Mouse (Mus musculus) left cerebral cortex, adult 8-10 months (tissue): Measurements from ENCODE around the gene Gm49388. TPM values are rescaled to one million over a fixed set of nuclear protein-coding genes. Genes with fewer than 3 reads are reported as not detected.

Experiments used
- DNase-seq, 2 experiments: peaks; one replicate each; pipeline ENCODE4 v3.0.0; 2022; ENCODE audit warnings: low spot score in 2 of 2
- total RNA-seq, 4 experiments: library from RNA; stranded (reverse); gene quantifications; 2 replicates each; pipeline ENCODE4 v1.2.4; 2022

Gene Gm49388
- 1 to 10 TPM; 3.9 to 6.2 (median 4.6) TPM for total RNA-seq

DNA sequence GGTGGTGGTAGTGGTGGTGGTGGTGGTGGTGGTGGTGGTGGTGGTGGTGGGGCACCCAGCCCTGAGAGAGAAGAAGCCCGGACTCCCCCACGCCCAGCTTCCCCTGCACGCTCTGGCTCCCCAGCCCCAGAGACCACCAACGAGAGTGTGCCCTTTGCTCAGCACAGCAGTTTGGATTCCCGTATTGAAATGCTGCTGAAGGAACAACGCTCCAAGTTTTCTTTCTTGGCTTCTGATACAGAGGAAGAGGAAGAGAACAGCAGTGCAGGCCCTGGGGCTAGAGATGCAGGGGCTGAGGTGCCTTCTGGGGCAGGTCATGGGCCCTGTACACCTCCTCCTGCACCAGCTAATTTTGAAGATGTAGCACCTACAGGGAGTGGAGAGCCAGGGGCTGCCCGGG lies at the start of gene Gm49388:
Gene Gm49388, plus strand, starts transcription at position 301 of the 400 bp plus-strand sequence.
- no peak for DNase-seq

DNA sequence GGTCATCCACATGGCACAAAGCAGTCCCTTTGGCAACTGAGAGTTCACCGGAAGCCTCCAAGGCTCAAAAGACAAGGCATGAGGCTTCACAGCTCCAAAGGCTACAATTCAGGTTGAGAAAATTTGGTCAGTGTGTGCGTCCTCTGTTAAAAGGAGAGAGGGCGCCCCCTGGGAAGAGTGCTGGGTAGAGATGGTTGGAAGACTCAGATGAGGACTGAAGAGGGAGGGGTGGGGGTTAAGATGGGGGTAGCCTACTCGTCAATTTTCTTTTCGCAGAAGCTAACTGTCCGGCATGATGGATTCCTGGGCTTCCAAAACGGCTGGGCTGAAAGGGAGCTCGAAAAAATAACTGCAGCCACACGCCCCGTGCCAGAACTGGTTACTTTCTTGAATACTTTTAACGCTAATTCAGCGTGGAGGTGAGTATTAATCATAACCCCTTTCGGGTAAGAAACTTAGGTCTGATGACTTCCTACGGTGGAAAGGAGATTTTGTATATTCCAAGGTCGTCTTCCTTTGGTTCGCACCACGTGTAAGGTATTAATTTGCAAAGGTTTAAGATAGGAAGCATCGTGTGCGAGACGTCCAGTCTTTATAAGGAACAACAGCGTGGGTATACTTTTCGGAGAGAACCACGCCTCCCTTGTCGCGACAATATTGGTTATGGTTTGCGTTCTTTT lies 40.9 kb upstream of the Gm49388 start, which contains the start of gene Fbxl19:
Gene Fbxl19, plus strand, starts transcription at position 178 of the 680 bp plus-strand sequence.
- peak; percentile 52 to 62 for DNase-seq

DNA sequence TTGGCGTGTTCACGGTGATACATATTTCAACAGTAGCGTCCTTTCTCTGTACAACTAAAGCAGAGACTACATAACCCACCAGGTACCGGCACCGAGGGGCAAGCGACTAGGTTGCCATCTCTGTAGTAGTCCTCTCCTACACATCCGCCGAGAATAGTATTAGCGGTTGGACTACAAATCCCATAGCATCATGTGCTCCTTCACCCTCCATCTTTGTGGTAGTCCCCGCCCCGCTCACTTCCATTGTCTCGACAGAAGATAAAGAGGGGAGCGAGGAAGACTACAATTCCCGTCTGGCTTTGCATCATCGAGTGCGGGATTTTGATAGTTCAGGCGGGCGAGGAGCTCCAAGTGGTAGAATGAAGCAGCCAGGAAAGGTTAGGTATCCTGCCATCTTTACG lies 40.2 kb upstream of the Gm49388 start:
- peak; percentile 78 to 97 for DNase-seq

DNA sequence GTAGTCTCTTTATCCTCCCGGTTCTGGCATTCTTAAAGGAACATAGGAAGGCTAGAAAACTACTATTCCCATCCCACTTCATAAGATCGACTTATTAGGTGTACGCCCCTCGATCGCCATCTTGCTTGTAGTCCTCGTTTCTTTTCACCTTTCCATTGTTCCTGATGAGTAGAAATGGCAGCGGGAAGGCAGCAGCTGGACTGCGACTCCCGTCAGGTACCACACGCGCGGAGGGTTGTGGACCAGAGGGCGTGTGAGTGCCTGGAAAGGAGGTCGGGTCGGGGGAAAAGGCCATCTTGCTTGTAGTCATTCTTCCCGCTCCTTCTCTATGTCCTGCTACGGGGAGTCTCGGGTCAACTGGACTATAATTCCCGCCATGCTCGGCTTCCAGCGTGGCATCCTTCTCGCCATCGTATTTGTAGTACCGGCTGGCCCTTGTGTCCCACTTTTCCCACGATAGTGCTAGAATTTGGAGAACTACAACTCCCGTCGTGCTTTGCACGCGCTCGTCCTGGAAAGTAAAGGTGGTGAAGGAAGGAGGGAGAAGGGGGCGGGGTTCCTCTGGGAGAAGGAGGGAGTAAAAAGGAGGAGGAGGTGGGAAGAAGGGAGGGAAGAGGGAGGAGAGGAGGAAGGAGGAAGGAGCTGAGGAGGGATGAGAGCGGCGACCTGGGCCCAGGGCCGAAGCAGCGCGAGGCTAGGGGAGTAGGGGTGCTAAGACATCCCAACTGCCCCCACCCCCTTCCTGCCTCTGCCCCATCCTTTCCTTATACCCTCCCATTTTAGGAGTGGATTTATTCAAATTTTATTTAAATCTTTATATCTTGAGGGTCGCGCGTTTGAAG lies 39.5 kb upstream of the Gm49388 start:
- DNase-seq, result peak; percentile 91 to 100

DNA sequence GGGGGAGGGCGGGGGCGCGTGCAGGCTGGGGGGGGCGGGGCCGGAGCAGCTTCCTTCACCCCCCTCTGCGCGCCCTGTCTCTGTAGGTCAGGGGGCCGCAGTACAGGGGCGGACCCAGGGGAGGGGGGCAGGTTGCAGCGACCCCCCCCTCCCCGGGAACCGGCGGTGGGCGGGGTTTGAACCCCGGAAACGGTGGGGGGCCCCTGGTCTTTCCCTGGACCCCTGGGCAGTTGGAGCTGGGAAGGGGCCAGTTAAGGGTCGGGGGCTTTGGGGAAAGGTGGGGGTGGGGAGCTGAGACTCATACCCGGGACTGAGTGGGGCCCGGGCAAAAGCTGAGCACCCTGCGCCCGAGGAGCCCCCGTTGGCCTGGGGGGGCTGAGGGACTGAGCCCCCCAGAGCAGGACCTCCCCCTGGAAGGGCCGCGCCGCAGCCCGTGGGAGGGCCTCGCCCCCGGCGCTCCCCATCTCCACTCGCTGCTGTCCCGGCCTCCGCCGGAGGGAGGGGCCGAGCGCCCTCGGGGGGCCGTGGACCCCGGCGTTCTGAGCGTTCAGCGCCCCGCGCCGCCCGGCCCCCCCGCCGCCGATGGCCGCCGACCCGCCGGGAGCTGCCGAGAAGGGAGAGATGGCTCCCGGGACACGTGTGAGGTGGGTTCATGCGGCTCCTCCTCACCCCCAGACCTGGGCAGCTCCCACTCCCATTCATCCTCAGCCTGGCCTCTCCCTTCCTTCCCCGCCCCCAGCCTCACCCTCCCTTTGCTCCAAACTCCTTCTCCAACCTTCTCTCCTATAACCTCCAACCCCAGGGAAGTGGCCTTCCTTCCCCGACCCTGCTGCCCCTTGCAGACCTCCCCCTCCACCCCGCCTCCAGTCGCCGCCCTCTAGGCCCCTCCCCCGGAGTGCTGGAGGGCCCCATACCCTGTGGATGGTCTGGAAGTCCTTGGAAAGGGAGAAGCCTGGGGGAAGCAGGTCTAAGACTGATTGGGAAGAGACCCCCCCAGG lies 38.6 kb upstream of the Gm49388 start:
- peak in 1 of 2 experiments; percentile 42 for DNase-seq

DNA sequence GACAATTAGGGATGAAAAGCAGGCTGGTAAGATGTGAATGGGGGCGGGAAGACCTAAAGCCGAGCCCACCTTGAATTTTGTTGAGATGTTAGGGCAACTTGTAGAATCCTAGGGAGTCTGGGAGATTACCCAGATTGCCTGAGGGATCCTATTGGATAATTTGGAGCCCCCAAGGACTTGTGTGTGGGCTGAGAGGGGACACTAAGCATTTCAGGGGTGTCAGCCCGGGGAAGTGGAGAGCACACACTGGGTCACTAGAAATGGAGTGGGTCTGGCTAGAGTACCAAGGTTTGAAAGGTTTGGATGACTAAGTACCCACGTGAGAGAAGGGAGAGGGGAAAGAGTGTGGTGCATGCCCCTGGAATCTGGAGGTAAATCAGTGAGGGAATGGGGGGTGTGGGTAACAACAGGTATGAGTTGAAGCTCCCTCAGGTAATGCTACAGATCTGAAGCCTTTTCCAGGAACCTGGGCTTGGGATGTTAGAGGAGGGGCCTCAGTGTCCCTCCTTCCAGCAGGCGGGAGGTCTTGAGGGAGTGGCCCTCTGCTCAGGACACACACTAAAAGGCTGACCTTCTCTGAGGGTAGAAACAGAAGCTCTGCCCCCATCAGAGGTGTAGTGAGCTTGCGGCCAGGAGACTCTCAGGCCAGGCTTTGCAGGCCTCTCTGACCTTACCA lies 37.7 kb upstream of the Gm49388 start:
- no peak for DNase-seq

DNA sequence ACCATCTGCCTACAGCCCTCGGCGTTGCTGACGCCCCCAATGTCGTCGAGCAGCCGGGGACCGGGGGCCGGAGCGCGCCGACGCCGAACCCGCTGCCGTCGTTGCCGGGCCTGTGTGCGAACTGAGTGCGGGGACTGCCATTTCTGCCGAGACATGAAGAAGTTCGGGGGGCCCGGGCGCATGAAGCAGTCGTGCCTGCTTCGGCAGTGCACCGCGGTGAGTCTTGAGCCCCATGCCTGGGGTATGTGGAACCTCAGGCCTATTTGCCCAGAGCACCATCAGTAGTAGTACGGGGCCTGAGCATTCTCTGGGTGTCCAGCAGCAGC lies 37.2 kb upstream of the Gm49388 start:
- DNase-seq, result no peak

DNA sequence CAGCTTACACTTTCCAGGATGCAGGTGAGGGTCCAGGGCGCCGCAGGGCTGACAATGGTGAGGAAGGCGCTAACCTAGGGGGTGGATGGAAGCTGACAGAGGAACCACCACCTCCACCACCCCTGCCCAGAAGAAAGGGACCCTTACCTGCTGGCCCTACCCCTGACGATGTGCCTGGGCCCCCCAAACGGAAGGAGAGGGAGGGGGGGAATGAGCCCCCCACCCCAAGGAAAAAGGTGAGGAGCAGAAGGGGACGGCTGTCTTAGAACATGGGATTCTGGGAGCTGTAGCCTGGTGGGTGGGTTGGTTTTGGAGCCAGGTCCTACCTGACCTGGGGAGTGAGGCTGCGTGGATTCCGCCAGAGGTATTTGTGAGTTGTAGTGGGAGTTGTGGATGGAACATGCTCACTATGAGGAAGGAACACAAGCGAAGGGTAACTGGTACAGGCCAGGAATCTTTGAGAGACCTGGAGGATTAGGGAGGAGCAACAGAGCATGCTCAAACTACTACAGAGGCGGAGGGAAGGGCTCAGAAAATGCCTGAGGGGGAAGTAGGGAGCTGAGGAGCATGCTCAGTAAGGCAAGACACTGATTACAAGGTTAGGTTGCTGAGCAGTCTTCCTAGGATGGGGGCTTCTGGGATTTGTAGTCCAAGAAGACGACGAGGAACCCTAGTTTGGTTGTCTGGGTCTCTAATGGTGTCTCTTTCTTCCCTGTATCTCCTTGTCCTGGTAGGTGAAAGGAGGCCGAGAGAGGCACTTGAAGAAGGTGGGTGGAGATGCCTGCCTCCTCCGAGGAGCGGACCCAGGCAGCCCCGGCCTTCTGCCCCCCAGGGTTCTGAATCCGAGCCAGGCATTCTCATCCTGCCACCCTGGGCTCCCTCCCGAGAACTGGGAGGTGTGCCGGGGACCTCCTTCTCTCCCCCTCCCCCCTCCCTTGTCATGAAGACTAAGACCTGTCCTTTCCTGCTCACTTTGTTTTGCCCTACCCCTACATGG lies 35.0 kb upstream of the Gm49388 start:
- peak in 1 of 2 experiments; percentile 72 for DNase-seq

DNA sequence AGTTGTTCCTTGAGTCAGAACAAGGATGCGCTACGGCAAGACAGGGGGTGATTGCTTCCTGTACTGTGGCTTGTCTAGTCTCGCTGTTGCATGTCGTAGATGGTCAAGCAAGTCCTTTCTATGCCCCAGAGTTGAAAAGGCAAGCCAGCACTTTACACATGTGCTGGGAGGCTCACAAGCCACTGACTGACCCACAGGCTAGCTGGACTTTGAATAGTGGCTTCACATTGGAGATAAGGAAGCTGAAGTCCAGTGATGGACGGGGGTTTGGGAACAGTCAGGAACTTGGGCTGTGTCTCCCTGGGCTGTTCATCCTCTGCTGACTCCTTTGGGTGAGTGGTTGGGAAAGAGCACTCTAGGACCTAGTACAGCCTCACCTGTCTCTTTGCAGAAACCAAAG lies 33.8 kb upstream of the Gm49388 start:
- no peak for DNase-seq

DNA sequence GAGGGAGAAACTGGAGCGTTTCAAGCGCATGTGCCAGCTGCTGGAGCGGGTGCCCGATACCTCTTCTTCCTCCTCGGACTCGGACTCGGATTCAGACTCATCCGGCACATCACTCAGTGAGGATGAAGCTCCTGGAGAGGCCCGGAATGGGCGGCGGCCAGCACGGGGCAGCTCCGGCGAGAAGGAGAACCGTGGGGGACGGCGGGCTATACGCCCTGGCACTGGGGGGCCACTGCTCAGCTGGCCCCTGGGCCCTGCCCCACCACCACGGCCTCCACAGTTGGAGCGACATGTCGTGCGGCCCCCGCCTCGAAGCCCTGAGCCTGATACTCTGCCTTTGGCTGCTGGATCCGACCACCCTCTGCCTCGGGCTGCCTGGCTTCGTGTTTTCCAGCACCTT lies 33.3 kb upstream of the Gm49388 start:
- peak in 1 of 2 experiments; percentile 28 for DNase-seq

DNA sequence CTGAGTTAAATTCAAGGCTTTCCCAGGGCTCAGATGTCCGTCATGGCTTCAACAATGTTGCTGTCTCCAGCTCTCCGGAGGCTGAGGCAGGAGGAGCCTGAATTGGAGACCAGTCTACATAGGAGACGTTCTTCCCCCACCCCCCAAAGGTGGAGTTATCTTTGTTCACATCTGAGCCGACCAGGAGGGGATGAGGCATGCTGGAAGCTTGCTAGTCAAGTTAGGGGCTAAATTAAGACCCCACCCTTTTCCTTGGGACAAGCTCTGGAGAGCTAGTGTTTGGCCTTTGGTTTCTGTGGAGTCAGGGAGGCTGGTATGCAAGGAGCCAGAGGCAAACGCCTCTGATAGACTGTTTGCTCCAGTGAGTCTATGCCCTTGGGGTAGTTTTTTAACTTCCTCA lies 32.2 kb upstream of the Gm49388 start:
- DNase-seq, result no peak

DNA sequence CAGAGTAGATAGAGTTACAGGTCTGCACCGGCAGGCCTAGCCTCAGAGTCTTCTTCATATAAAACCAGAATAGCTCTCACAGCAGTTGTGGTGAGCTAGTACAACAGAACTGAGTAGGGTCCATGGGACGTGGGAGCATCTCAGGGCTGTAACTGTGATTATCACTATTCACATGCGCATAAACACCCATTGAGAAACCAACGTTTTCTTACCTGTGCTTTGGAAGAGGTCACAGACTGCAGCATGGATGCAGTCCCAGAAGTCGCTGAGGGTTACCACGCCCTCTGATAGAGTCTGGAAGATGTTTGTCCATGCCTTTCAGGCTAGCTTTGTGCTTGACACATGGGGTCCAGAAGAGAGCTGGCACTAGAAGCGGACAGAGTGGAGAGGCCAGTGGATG lies 31.7 kb upstream of the Gm49388 start:
- DNase-seq, result no peak

DNA sequence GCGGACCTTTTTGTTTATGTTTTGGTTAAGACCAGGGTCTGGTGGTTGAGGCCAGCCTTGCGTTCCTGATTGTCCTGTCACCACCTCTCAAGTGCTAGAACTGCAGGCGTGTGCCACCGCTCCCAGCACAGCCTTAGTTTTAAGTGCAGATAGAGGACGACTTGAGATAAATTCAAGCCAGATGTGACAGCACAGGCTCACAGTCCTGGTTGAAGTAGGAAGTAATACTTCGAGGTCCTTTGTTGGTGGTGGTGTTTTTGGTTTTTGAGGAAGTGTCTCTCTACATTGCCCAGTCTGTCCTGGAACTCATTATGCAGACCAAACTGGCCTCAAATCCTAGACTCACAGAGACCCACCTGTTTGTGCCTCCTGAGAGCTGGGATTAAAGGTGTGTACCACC lies 25.7 kb upstream of the Gm49388 start:
- no peak for DNase-seq

DNA sequence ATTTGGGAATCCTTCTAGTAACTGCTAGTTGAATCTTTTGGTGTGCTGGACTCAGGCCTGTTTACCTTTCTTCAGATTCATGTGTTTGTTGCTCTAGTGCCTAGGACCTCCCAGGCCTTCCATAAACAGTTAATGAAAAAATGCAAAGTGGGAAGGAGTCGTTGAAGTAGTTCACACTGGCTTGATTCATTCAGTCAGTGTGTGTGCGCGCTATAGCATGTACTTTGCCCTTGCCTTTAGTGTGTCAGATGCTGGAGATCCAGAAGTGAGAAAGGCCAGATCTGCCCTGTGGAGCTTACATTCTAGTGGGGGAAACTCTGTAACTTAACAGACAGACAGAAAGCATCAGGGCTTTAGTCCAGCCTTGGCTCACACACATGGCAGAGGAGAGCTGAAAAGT lies 24.9 kb upstream of the Gm49388 start:
- no peak for DNase-seq

DNA sequence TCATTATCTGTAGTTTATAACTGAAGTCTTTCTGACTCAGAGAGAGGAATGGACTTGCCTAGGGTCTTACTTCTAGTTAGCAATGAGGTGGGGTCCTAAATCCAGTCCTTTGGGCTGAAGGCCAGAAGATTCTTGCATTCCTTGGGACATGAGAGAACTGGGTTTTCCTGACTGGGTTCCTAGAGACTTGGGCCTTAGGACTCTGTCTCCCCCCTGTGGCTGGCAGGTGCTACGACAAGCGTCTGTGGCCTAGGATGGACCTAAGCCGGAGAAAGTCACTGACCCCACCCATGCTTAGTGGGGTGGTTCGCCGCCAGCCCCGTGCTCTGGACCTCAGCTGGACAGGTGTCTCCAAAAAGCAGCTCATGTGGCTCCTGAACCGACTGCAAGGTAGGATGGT lies 24.4 kb upstream of the Gm49388 start:
- no peak for DNase-seq

DNA sequence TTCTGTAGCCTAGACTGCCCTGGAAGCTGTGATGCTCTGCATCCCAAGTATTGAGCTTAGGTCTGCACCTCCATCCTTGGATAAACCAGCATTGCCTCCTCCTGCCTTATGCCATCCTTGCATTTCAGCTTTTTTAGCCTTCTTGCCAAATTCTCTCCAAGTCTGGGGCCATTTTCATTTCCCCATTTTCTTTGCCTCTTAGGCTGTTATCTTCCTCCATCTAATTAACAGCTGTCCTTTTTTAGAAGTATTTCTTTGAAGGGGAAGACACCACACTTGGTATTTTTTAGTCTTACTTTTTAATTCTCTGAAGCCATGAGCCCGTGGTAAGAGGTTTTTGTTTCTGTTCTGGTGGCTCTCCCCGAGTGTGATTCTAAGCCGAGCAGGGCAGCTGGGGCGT lies 21.8 kb upstream of the Gm49388 start:
- no peak for DNase-seq

DNA sequence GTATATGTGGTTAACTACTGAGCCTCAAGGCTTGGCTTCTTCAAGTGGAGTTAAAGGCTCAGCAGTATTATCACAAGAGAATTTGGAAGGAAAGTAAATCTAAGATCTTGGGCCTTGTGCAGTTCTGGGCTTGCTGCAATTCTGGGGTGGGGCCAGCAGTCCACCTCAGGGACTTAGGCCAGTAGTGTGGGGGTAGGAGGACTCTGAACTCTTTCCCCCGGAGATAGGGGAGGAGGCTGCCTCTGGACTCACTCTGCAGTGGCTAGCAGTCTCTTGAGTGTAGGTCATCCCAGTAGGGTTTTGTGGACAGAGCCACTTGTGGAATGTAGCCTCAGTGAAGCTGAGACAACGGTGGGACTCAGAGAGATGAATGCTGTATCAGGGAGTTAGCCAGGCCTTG lies 19.7 kb upstream of the Gm49388 start:
- no peak for DNase-seq

DNA sequence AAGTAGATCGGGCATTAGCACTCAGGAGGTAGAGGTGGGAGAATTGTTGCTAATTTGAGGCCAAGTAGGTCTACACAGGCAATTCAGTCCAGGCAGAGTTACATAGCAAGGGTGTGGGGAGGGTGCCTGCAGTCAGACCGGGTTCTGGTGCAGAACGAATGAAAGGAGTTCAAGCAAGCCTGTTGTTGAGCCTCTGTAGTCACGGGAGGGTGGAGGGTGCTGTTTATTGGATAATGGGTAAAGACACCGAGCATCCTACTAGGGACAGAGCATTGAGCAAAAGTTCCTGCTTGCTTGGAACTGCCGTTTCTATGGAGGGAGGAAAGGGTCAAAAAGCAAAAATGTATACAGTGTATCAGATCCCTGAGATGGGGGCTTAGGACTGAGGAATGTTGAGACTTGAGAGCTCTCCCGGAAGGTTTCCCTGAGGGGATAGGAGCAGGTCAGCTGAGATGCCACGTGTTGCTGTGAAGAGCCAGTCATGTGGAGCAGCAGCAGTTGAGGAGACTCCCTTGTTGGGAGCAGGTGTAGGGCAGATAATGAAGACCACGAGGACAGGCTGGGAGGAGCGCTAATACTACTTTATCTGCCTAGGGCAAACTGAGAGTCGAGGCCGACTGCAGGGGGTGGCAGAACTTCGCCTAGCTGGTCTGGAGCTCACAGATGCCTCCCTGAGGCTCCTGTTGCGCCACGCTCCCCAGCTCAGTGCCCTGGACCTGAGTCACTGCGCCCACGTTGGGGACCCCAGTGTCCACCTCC lies 18.4 kb upstream of the Gm49388 start:
- peak in 1 of 2 experiments; percentile 27 for DNase-seq
